Mouse (Mus musculus): ENCODE data around the gene Adarb1. TPM values are rescaled to one million over a fixed set of nuclear protein-coding genes. Genes with fewer than 3 reads are reported as not detected.

The Adarb1 gene
- polyA plus RNA-seq, 1 experiment from 2014 or later = 18.2 TPM

DNA sequence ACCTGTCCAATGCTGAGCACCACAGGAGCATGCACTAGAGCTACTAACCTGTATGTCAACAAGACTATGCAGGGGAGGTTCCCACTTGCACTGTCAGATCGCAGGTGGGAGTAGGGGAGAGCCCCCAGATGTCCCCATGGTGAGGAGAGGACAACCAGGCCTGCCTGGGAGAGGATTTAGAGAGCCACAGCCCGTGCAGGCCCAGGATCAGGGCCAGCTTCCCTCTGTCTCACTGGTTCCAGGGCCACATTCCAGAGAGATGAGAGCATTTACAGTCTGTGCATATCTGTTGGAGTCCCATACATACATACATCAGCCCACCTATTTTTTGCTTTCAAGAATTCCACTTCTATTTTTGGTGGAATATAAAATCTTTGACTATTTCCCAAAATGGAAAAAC lies 9.5 kb upstream of the Adarb1 start:
- no peaks in the 10 kb centered on the region for H3K4me1 ChIP-seq (ENCODE audit: control insufficient read depth, insufficient read depth, low read length)
- H3K9me3 ChIP-seq (replicated peaks; ENCODE audit: control insufficient read depth, low read length, poor library complexity, severe bottlenecking) = no peaks in the 10 kb centered on the region
- no peak overlapping the region for H3K9ac ChIP-seq (ENCODE audit: low read depth, low read length)
- H3K27ac ChIP-seq (ENCODE audit: low read length) = no peak overlapping the region
- WGBS = 59% methylated on average over 2 of the region's 2 CpGs
- ATAC-seq = no peak
- no peak overlapping the region for H3K4me3 ChIP-seq (ENCODE audit: low read depth, low read length)
- H3K27me3 ChIP-seq (ENCODE audit: control insufficient read depth, insufficient read depth, low read depth, low read length) = no peaks in the 10 kb centered on the region
- H3K36me3 ChIP-seq (ENCODE audit: control insufficient read depth, insufficient read depth, low read length) = no peaks in the 10 kb centered on the region
- H3K4me2 ChIP-seq (ENCODE audit: low read length) = no peak overlapping the region

- ATAC-seq = no peak
- H3K36me3 ChIP-seq (ENCODE audit: control insufficient read depth, insufficient read depth, low read length) = no peaks in the 10 kb centered on the region
- no peak overlapping the region for H3K4me2 ChIP-seq (ENCODE audit: low read length)
- H3K4me1 ChIP-seq (ENCODE audit: control insufficient read depth, insufficient read depth, low read length) = peaks cover 13% of the 10 kb centered on the region
- no peaks in the 10 kb centered on the region for H3K9me3 ChIP-seq (replicated peaks; ENCODE audit: control insufficient read depth, low read length, poor library complexity, severe bottlenecking)
- H3K9ac ChIP-seq (ENCODE audit: low read depth, low read length) = no peak overlapping the region
- H3K27ac ChIP-seq (ENCODE audit: low read length) = no peak overlapping the region
- no peak overlapping the region for H3K4me3 ChIP-seq (ENCODE audit: low read depth, low read length)
- peaks cover 7% of the 10 kb centered on the region; the same call in 1 of the 2 replicates for H3K27me3 ChIP-seq (ENCODE audit: control insufficient read depth, insufficient read depth, low read depth, low read length)
- WGBS = 96% methylated on average over 3 of the region's 3 CpGs
Observed at GRCm38 (mm10) chr10:77420190-77420589, 2.1 kb upstream of the Adarb1 start.

- ATAC-seq = peak; percentile 84
Observed at GRCm38 (mm10) chr10:77417240-77418102, 599 bp downstream of the Adarb1 start.

DNA sequence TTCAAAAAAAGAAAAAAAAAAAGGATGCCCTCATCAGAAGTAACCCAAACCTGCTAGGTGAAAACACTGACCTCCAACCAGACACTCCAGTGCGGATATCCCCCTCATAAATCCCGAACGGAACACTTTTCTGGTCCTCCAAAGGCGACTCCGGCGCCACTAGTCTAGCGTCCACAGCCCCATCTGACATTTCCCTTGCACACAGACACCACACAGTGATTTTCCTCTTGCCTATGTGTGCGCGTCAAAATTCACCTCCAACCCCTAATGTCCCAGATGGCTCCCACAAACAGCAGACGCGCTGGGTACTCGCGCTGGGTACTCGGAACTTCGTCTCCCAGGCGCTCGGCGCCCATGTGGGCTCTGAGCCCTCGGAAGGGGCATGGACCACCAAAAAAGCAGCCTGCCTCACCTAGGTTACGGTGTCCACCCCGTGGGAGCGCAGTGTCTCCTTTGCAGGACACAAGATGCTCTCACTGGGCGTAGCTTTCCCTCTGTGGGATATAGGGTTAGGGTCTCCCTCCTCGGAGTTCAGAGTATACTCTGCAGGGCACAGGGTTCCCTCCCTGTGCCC lies 1.3 kb downstream of the Adarb1 start:
- Histone ChIP-seq H3K4me2 (ENCODE audit: low read length) (peak overlapping the region; percentile 90), H3K27me3 (ENCODE audit: control insufficient read depth, insufficient read depth, low read depth, low read length) (peaks cover 7% of the 10 kb centered on the region; the same call in 1 of the 2 replicates), H3K27ac (ENCODE audit: low read length) (no peak overlapping the region), H3K9me3 (replicated peaks; ENCODE audit: control insufficient read depth, low read length, poor library complexity, severe bottlenecking) (no peaks in the 10 kb centered on the region), H3K4me1 (ENCODE audit: control insufficient read depth, insufficient read depth, low read length) (peaks cover 15% of the 10 kb centered on the region), H3K9ac (ENCODE audit: low read depth, low read length) (peak overlapping the region; percentile 89), H3K4me3 (ENCODE audit: low read depth, low read length) (peak overlapping the region; percentile 85), H3K36me3 (ENCODE audit: control insufficient read depth, insufficient read depth, low read length) (no peaks in the 10 kb centered on the region)
- no peak for ATAC-seq
- 3% methylated on average over 24 of the region's 24 CpGs for WGBS

More at GRCm38 (mm10) chr10:77417240-77418102, 599 bp downstream of the Adarb1 start:
- Histone ChIP-seq H3K27ac (ENCODE audit: low read length) (peak overlapping the region; percentile 81), H3K4me1 (ENCODE audit: control insufficient read depth, insufficient read depth, low read length) (peaks cover 15% of the 10 kb centered on the region), H3K27me3 (ENCODE audit: control insufficient read depth, insufficient read depth, low read depth, low read length) (peaks cover 7% of the 10 kb centered on the region; the same call in 1 of the 2 replicates), H3K9me3 (replicated peaks; ENCODE audit: control insufficient read depth, low read length, poor library complexity, severe bottlenecking) (no peaks in the 10 kb centered on the region), H3K4me2 (ENCODE audit: low read length) (peak overlapping the region; percentile 90), H3K9ac (ENCODE audit: low read depth, low read length) (peak overlapping the region; percentile 89), H3K4me3 (ENCODE audit: low read depth, low read length) (peak overlapping the region; percentile 85), H3K36me3 (ENCODE audit: control insufficient read depth, insufficient read depth, low read length) (no peaks in the 10 kb centered on the region)
- under 1% methylated on average over 69 of the region's 70 CpGs for WGBS

DNA sequence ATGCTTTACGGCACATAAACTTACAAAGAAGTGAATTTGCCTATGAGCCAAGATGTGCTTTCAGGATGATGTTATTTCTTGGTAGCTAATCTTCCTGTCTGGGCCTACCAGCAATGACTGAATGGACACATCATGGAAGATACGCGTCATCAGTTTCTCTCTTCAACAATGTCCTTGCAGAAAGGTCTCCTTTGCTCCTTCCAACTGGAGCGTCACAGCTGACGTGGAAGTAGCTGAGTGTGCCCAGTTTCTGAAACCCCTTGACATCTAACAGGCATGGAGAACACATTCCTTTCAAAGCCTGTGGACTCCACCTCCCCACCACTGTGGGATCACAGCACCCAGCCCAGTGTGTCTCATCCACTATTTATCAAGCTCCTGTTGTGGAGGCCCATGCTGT lies 2.2 kb downstream of the Adarb1 start:
- no peaks in the 10 kb centered on the region for H3K36me3 ChIP-seq (ENCODE audit: control insufficient read depth, insufficient read depth, low read length)
- no peak overlapping the region for H3K4me3 ChIP-seq (ENCODE audit: low read depth, low read length)
- H3K27me3 ChIP-seq (ENCODE audit: control insufficient read depth, insufficient read depth, low read depth, low read length) = peaks cover 7% of the 10 kb centered on the region; the same call in 1 of the 2 replicates
- no peak overlapping the region for H3K4me2 ChIP-seq (ENCODE audit: low read length)
- no peak overlapping the region for H3K27ac ChIP-seq (ENCODE audit: low read length)
- H3K9me3 ChIP-seq (replicated peaks; ENCODE audit: control insufficient read depth, low read length, poor library complexity, severe bottlenecking) = no peaks in the 10 kb centered on the region
- WGBS = 90% methylated on average over 5 of the region's 5 CpGs
- no peak for ATAC-seq
- H3K9ac ChIP-seq (ENCODE audit: low read depth, low read length) = no peak overlapping the region
- H3K4me1 ChIP-seq (ENCODE audit: control insufficient read depth, insufficient read depth, low read length) = peaks cover 15% of the 10 kb centered on the region

DNA sequence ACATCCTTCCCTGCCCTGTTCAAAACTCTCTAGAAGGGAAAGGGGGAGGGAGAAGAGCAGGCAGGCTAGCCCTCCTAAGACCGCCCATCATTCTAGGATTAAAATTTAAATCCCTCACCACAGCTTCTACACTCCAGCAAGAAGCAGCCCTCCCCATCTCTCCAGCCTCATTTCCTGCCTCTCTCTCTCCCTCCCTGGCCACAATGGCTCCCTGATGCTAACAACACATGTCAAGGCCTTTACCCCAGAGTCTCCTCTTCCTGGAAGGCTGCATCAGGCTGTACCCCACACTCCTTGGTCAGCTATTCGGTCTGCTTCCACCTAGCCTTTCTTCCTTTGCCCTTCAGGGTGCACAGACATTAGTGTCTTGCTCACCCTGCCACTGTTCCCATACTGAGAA lies 4.3 kb downstream of the Adarb1 start:
- Histone ChIP-seq H3K36me3 (ENCODE audit: control insufficient read depth, insufficient read depth, low read length) (no peaks in the 10 kb centered on the region), H3K9ac (ENCODE audit: low read depth, low read length) (no peak overlapping the region), H3K4me1 (ENCODE audit: control insufficient read depth, insufficient read depth, low read length) (peaks cover 15% of the 10 kb centered on the region), H3K4me2 (ENCODE audit: low read length) (no peak overlapping the region), H3K9me3 (replicated peaks; ENCODE audit: control insufficient read depth, low read length, poor library complexity, severe bottlenecking) (no peaks in the 10 kb centered on the region), H3K27me3 (ENCODE audit: control insufficient read depth, insufficient read depth, low read depth, low read length) (peaks cover 7% of the 10 kb centered on the region; the same call in 1 of the 2 replicates), H3K27ac (ENCODE audit: low read length) (no peak overlapping the region), H3K4me3 (ENCODE audit: low read depth, low read length) (no peak overlapping the region)
- no peak for ATAC-seq
- WGBS = 51% methylated on average over 2 of the region's 2 CpGs

GRCm38 (mm10) chr10:77409154-77409553 lies 8.9 kb downstream of the Adarb1 start:
- Histone ChIP-seq H3K9ac (ENCODE audit: low read depth, low read length) (no peak overlapping the region), H3K27ac (ENCODE audit: low read length) (no peak overlapping the region), H3K4me3 (ENCODE audit: low read depth, low read length) (no peak overlapping the region), H3K27me3 (ENCODE audit: control insufficient read depth, insufficient read depth, low read depth, low read length) (no peaks in the 10 kb centered on the region), H3K4me2 (ENCODE audit: low read length) (no peak overlapping the region), H3K36me3 (ENCODE audit: control insufficient read depth, insufficient read depth, low read length) (no peaks in the 10 kb centered on the region), H3K4me1 (ENCODE audit: control insufficient read depth, insufficient read depth, low read length) (peaks cover 2% of the 10 kb centered on the region; the same call in 1 of the 2 replicates), H3K9me3 (replicated peaks; ENCODE audit: control insufficient read depth, low read length, poor library complexity, severe bottlenecking) (no peaks in the 10 kb centered on the region)
- ATAC-seq = no peak
- WGBS = 63% methylated on average over 2 of the region's 2 CpGs

DNA sequence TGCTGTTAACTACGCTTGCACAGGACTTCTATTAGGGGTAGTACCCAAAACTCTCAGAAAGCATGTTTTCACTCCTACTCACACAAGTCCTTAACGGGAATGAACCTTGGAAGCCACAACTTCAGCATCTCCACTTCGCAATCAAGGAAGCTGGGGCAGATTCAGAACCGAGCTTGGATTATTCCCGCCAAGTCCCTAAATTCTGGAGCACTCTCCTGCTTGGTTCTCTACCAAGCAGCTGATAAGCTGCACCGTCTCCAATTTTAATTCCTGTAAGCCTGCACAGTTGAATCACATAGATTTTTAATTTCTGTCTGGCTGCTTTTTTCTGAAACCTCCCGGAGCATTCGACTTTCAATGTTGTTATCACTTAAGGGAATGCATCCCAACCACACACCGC lies 9.8 kb downstream of the Adarb1 start:
- no peaks in the 10 kb centered on the region for H3K36me3 ChIP-seq (ENCODE audit: control insufficient read depth, insufficient read depth, low read length)
- ATAC-seq = no peak
- 84% methylated on average over 9 of the region's 9 CpGs for WGBS
- no peaks in the 10 kb centered on the region for H3K9me3 ChIP-seq (replicated peaks; ENCODE audit: control insufficient read depth, low read length, poor library complexity, severe bottlenecking)
- H3K4me1 ChIP-seq (ENCODE audit: control insufficient read depth, insufficient read depth, low read length) = no peaks in the 10 kb centered on the region
- H3K4me2 ChIP-seq (ENCODE audit: low read length) = no peak overlapping the region
- no peak overlapping the region for H3K9ac ChIP-seq (ENCODE audit: low read depth, low read length)
- no peak overlapping the region for H3K27ac ChIP-seq (ENCODE audit: low read length)
- no peaks in the 10 kb centered on the region for H3K27me3 ChIP-seq (ENCODE audit: control insufficient read depth, insufficient read depth, low read depth, low read length)
- no peak overlapping the region for H3K4me3 ChIP-seq (ENCODE audit: low read depth, low read length)

DNA sequence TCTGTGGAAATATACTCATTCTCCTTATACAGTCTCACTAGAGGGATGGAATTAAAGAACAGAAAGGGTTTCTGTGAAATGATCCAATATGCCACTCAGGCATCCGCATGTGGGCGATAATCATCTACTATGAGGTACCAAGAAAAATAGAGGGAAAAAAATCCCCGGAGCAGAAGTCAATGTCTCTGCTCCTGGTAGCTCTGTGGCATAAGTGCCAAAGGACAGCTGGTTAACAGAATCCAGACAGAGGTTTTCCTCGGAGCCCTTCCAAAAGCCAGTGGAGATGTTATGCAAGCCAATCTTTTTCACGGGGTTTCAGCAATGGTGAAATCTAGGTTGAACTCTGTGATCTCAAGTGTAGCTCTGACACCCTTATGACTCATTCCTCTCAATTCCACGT lies 11.6 kb downstream of the Adarb1 start:
- H3K9me3 ChIP-seq (replicated peaks; ENCODE audit: control insufficient read depth, low read length, poor library complexity, severe bottlenecking) = no peaks in the 10 kb centered on the region
- ATAC-seq = no peak

More for the DNA sequence above, 11.6 kb downstream of the Adarb1 start:
- H3K4me1 ChIP-seq (ENCODE audit: control insufficient read depth, insufficient read depth, low read length) = no peaks in the 10 kb centered on the region
- no peak overlapping the region for H3K4me2 ChIP-seq (ENCODE audit: low read length)
- no peak overlapping the region for H3K27ac ChIP-seq (ENCODE audit: low read length)
- H3K9ac ChIP-seq (ENCODE audit: low read depth, low read length) = no peak overlapping the region
- 88% methylated on average over 6 of the region's 6 CpGs for WGBS
- H3K36me3 ChIP-seq (ENCODE audit: control insufficient read depth, insufficient read depth, low read length) = no peaks in the 10 kb centered on the region
- H3K27me3 ChIP-seq (ENCODE audit: control insufficient read depth, insufficient read depth, low read depth, low read length) = no peaks in the 10 kb centered on the region
- H3K4me3 ChIP-seq (ENCODE audit: low read depth, low read length) = no peak overlapping the region

All from midbrain, embryonic 16.5 days (tissue).